14 mouse cellular contexts compared by ENCODE assay signal in the genomic region with DNA sequence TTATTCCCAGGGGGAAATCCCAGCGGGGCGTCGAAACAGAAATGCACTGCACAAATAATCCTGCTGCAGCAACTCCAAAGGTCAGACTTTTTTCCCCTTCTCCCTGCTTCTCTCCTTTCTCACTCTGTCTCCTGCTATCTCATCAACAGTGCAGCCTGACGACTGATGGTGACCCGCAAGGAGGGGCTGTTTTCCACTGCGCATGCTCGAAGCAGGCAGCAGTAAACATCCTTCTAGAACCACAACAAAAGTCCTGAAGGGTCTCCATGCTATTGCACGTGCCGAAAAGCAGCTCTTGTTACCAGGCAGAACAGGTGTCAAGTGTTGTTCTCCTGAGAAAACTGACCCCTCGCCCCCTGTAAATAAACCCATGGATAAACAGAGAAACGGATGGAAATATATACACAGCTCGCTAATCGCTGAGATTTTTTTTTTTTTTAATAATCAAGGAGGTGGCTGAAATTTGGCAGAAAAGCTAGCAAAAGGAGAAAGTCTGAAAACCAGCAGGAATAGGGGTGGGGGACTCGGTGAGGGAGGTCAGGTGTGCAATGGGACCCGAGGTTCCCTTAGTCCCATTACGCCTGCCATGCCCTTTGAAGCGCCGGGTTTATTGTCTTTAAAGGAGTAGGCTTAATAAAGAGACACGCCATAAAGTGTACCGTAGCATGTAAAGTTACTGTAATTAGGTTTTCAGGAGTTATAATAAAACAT.
DNase-seq lines count a peak whose midpoint lies in the region; ATAC-seq and TF ChIP-seq lines count a peak whose summit lies in the region.
"Had no signal": no experiment of that assay in that cellular context is flagged by ENCODE, and none has a peak within 500 bp of the region (broad histone marks: within the 10 kb centered on the region; RNA-seq: fewer than 3 reads in every experiment).

No protein-coding gene starts in this region.

- peak; percentile 7 for DNase-seq in embryo, embryonic 11.5 days (ENCODE audit: low read depth, low spot score)
- DNase-seq in embryo, embryonic 9.5 days (ENCODE audit: extremely low spot score), result no peak
- DNase-seq in kidney, adult 11 months, result no peak
- no peak for DNase-seq in layer of hippocampus, adult 9-10 months (ENCODE audit: low spot score)
- DNase-seq in liver, postnatal 0 days, result no peak
- DNase-seq: cerebellum, adult 11-12 months; heart, postnatal 4 days; thymus, adult 18-20 months had no signal

- no peak overlapping the region for H3K27ac ChIP-seq in kidney, embryonic 16.5 days (ENCODE audit: low read length)
- no peak overlapping the region for H3K27ac ChIP-seq in embryonic facial prominence, embryonic 15.5 days (replicated peaks)
- H3K27ac ChIP-seq in neural tube, embryonic 14.5 days (ENCODE audit: low read depth, low read length), result no peak overlapping the region
- no peak overlapping the region for H3K27ac ChIP-seq in liver, postnatal 0 days (ENCODE audit: low read depth)
- H3K27ac ChIP-seq: macrophage had no signal

- H3K9ac ChIP-seq in kidney, embryonic 16.5 days (replicated peaks; ENCODE audit: low read length), result 0 out of 2 replicates have a peak overlapping the region, but pooled peaks have one; percentile 11
- H3K9ac ChIP-seq in embryonic facial prominence, embryonic 15.5 days, result no peak overlapping the region
- no peak overlapping the region for H3K9ac ChIP-seq in neural tube, embryonic 14.5 days (replicated peaks; ENCODE audit: low read depth, low read length)
- no peak overlapping the region for H3K9ac ChIP-seq in liver, postnatal 0 days (replicated peaks)

- peak overlapping the region; percentile 57 for H3K4me2 ChIP-seq in kidney, embryonic 16.5 days (replicated peaks; ENCODE audit: low read depth, low read length)
- H3K4me2 ChIP-seq in embryonic facial prominence, embryonic 15.5 days (replicated peaks), result peak overlapping the region; percentile 31
- H3K4me2 ChIP-seq in neural tube, embryonic 14.5 days (ENCODE audit: low read depth, low read length), result peak overlapping the region; percentile 15; the same call in 1 of the 2 replicates
- no peak overlapping the region for H3K4me2 ChIP-seq in liver, postnatal 0 days (ENCODE audit: low read depth, low read length)

- ATAC-seq in kidney, embryonic 16.5 days (ENCODE audit: low FRiP score, low TSS enrichment), result peak; percentile 83
- no peak for ATAC-seq in embryonic facial prominence, embryonic 15.5 days (ENCODE audit: insufficient number of reproducible peaks, low FRiP score, low TSS enrichment, low read depth)
- no peak for ATAC-seq in neural tube, embryonic 14.5 days (ENCODE audit: low read depth)
- no peak for ATAC-seq in liver, postnatal 0 days
- ATAC-seq: activated CD4-positive, CD25-positive, alpha-beta regulatory T cell, adult 4 months had no signal

- no peak for TF ChIP-seq CTCF in liver, postnatal 0 days (IDR thresholded peaks at IDR 0.05; ENCODE audit: low read depth)

- no peaks in the 10 kb centered on the region for H3K36me3 ChIP-seq in kidney, embryonic 16.5 days (ENCODE audit: insufficient read depth, low read length)
- no peaks in the 10 kb centered on the region for H3K36me3 ChIP-seq in embryonic facial prominence, embryonic 15.5 days
- no peaks in the 10 kb centered on the region for H3K36me3 ChIP-seq in neural tube, embryonic 14.5 days (ENCODE audit: control insufficient read depth, insufficient read depth, low read length)
- no peaks in the 10 kb centered on the region for H3K36me3 ChIP-seq in liver, postnatal 0 days (replicated peaks; ENCODE audit: insufficient read depth, low read length)
- H3K36me3 ChIP-seq: G1E had no signal

- no peak for TF ChIP-seq EP300 in liver, postnatal 0 days (IDR thresholded peaks at IDR 0.05; ENCODE audit: low read depth)

- no peaks in the 10 kb centered on the region for H3K9me3 ChIP-seq in kidney, embryonic 16.5 days (ENCODE audit: low read length)
- no peaks in the 10 kb centered on the region for H3K9me3 ChIP-seq in embryonic facial prominence, embryonic 15.5 days (replicated peaks)
- H3K9me3 ChIP-seq in neural tube, embryonic 14.5 days (ENCODE audit: control insufficient read depth, low read length), result no peaks in the 10 kb centered on the region
- H3K9me3 ChIP-seq in liver, postnatal 0 days (ENCODE audit: low read length), result no peaks in the 10 kb centered on the region

- H3K4me3 ChIP-seq in kidney, embryonic 16.5 days (ENCODE audit: low read length), result peak overlapping the region; percentile 39
- H3K4me3 ChIP-seq in embryonic facial prominence, embryonic 15.5 days (replicated peaks), result 0 out of 2 replicates have a peak overlapping the region, but pooled peaks have one; percentile 12
- no peak overlapping the region for H3K4me3 ChIP-seq in neural tube, embryonic 14.5 days (ENCODE audit: low read depth, low read length)
- H3K4me3 ChIP-seq in liver, postnatal 0 days (ENCODE audit: low read depth, low read length), result no peak overlapping the region

- no peaks in the 10 kb centered on the region for H3K27me3 ChIP-seq in kidney, embryonic 16.5 days (ENCODE audit: insufficient read depth, low read length)
- no peaks in the 10 kb centered on the region for H3K27me3 ChIP-seq in embryonic facial prominence, embryonic 15.5 days
- H3K27me3 ChIP-seq in neural tube, embryonic 14.5 days (ENCODE audit: control insufficient read depth, insufficient read depth, low read length), result no peaks in the 10 kb centered on the region
- no peaks in the 10 kb centered on the region for H3K27me3 ChIP-seq in liver, postnatal 0 days (ENCODE audit: insufficient read depth, low read length)

- 17% methylated on average over 20 of the region's 20 CpGs for WGBS in kidney, embryonic 16.5 days
- WGBS in embryonic facial prominence, embryonic 15.5 days, result 61% methylated on average over 20 of the region's 20 CpGs
- 40% methylated on average over 20 of the region's 20 CpGs for WGBS in neural tube, embryonic 14.5 days
- WGBS in liver, postnatal 0 days (ENCODE audit: insufficient replicate concordance), result 67% methylated on average over 20 of the region's 20 CpGs

- H3K4me1 ChIP-seq in kidney, embryonic 16.5 days (ENCODE audit: insufficient read depth, low read length), result peaks cover 14% of the 10 kb centered on the region; the same call in 1 of the 2 replicates
- peaks cover 12% of the 10 kb centered on the region for H3K4me1 ChIP-seq in embryonic facial prominence, embryonic 15.5 days
- no peaks in the 10 kb centered on the region for H3K4me1 ChIP-seq in neural tube, embryonic 14.5 days (ENCODE audit: control insufficient read depth, insufficient read depth, low read length)
- H3K4me1 ChIP-seq in liver, postnatal 0 days (ENCODE audit: insufficient read depth), result no peaks in the 10 kb centered on the region

Comparison
In these comparisons a context has a peak if more than half of its experiments do, and no peak if none do; other contexts are left out.
1. H3K4me3 ChIP-seq: peak in kidney, embryonic 16.5 days (single experiment) and embryonic facial prominence, embryonic 15.5 days (single experiment); none in neural tube, embryonic 14.5 days (single experiment) and liver, postnatal 0 days (single experiment).